Mouse (Mus musculus) liver, adult (tissue): ENCODE data around the gene Trp53tg5.

Experiments
- GATA4 ChIP-seq: IDR thresholded peaks from 2 replicates; pipeline ENCODE4 v1.6.1; 2014; ENCODE audit warnings: mild to moderate bottlenecking, low read length; ENCODE audit not compliant: insufficient replicate concordance

Gene Trp53tg5

GRCm38 (mm10) chr2:164465161-164465560 is 8.4 kb downstream of the Trp53tg5 start:
- TF ChIP-seq GATA4, result no peak

GRCm38 (mm10) chr2:164460745-164461551 is 12.6 kb downstream of the Trp53tg5 start, which contains the start of gene Gm20458:
Gm20458 (plus strand) TSS chr2:164460967.
- TF ChIP-seq GATA4, result peak; percentile 12; the same call in 1 of the 2 replicates

GRCm38 (mm10) chr2:164458535-164458934 is 15.0 kb downstream of the Trp53tg5 start:
- no peak for TF ChIP-seq GATA4

- TF ChIP-seq GATA4, result no peak
These were observed 15.6 kb downstream of the Trp53tg5 start for GRCm38 (mm10) chr2:164457942-164458341.

GRCm38 (mm10) chr2:164456864-164457300 is 16.6 kb downstream of the Trp53tg5 start, which contains the start of gene Sys1:
Sys1 (plus strand) TSS chr2:164456964.
- TF ChIP-seq GATA4, result no peak

- no peak for TF ChIP-seq GATA4
These were observed 17.1 kb downstream of the Trp53tg5 start for GRCm38 (mm10) chr2:164456413-164456812.

GRCm38 (mm10) chr2:164455421-164456190 is 17.9 kb downstream of the Trp53tg5 start:
- no peak for TF ChIP-seq GATA4

- no peak for TF ChIP-seq GATA4
These were observed 18.7 kb downstream of the Trp53tg5 start for GRCm38 (mm10) chr2:164454846-164455245.

GRCm38 (mm10) chr2:164453887-164454500 is 19.5 kb downstream of the Trp53tg5 start:
- TF ChIP-seq GATA4, result no peak

- TF ChIP-seq GATA4, result no peak
These were observed 20.3 kb downstream of the Trp53tg5 start for GRCm38 (mm10) chr2:164453047-164453757.

GRCm38 (mm10) chr2:164452000-164452676 is 21.4 kb downstream of the Trp53tg5 start:
- TF ChIP-seq GATA4, result no peak

GRCm38 (mm10) chr2:164449341-164450042 is 24.0 kb downstream of the Trp53tg5 start:
- TF ChIP-seq GATA4, result no peak

GRCm38 (mm10) chr2:164448921-164449320 is 24.6 kb downstream of the Trp53tg5 start:
- no peak for TF ChIP-seq GATA4

GRCm38 (mm10) chr2:164448140-164448539 is 25.4 kb downstream of the Trp53tg5 start:
- TF ChIP-seq GATA4, result no peak
